Mouse (Mus musculus): Measurements from ENCODE around the gene Olfr2. TPM values are rescaled to one million over a fixed set of nuclear protein-coding genes. Genes with fewer than 3 reads are reported as not detected.
"Not testable (repeated sequence)": the region's sequence is repeated elsewhere in the genome, so short reads cannot be mapped to it uniquely, and the experiment has no call there.

The Olfr2 gene
- polyA plus RNA-seq, 1 experiment: not detected

DNA sequence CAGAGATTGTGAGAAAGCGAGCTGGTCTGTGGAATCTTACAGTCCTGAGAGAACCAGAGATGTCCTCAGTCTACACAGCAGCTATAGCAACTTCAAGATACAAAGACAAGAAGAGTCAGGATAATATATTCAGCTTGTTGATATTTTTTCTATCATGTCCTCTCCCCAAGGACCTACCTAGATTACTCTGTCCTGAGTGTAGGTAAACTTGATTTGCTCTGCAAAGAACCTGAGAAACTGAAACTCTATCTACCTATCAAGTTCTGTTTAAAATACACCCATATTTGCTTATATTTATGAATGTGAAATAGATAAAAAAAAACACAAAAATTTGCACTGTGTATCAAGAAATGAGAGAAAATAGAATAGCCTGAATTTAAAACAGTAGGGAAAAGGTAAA is 30.5 kb downstream of the Olfr2 start, which contains the start of gene Olfr711:
Olfr711 (minus strand) TSS at position 101 of the 400 bp plus-strand sequence.
- Histone ChIP-seq H3K4me1 (ENCODE audit: control insufficient read depth, insufficient read depth, low read length) (no peaks in the 10 kb centered on the region), H3K27ac (ENCODE audit: insufficient read depth, low read length) (no peak within 1 kb of the TSS), H3K4me3 (ENCODE audit: insufficient read depth, low read length) (no peak within 1 kb of the TSS)
- TF ChIP-seq POLR2A (IDR thresholded peaks at IDR 0.05; ENCODE audit: extremely low read depth, insufficient read depth, low read length) (no peak), CTCF (IDR thresholded peaks at IDR 0.05; ENCODE audit: extremely low read depth, insufficient read depth, low read length) (no peak)

- H3K27ac ChIP-seq (ENCODE audit: insufficient read depth, low read length); H3K4me1 ChIP-seq (ENCODE audit: control insufficient read depth, insufficient read depth, low read length); H3K4me3 ChIP-seq (ENCODE audit: insufficient read depth, low read length): not testable (repeated sequence)
Observed at GRCm38 (mm10) chr7:106967503-106967902, 38.4 kb downstream of the Olfr2 start.

GRCm38 (mm10) chr7:106963837-106964236 is 42.0 kb downstream of the Olfr2 start, which contains the start of gene Olfr6:
Gene Olfr6 (minus strand): TSS chr7:106963937.
- no peak within 1 kb of the TSS for H3K27ac ChIP-seq (ENCODE audit: insufficient read depth, low read length)
- no peak for TF ChIP-seq CTCF (IDR thresholded peaks at IDR 0.05; ENCODE audit: extremely low read depth, insufficient read depth, low read length)
- no peak for TF ChIP-seq POLR2A (IDR thresholded peaks at IDR 0.05; ENCODE audit: extremely low read depth, insufficient read depth, low read length)

DNA sequence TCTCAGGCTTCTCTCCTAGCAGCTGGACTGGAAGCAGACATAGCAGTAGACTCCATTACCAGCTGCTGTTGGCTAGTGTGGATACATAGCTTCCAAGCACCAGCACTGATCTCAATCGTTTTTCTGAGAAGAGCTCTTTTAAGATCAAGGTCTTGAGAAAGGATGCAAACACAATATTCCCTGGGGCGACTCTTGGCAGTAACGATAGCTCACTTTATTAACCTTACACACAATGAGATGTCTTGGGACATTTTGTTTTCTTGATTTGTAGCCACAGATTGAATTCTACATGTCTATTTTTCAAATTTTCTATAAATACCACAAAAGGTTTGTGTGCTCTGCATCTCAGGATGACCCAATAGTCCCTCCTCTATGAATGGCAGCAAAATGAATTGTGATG is 57.7 kb downstream of the Olfr2 start, which contains the start of gene Olfr710:
Olfr710 (minus strand) TSS at position 101 of the 400 bp plus-strand sequence.
- Histone ChIP-seq H3K4me3 (ENCODE audit: insufficient read depth, low read length) (no peak within 1 kb of the TSS), H3K27ac (ENCODE audit: insufficient read depth, low read length) (no peak within 1 kb of the TSS), H3K4me1 (ENCODE audit: control insufficient read depth, insufficient read depth, low read length) (no peaks in the 10 kb centered on the region)
- TF ChIP-seq POLR2A (IDR thresholded peaks at IDR 0.05; ENCODE audit: extremely low read depth, insufficient read depth, low read length): no peak
- no peak for TF ChIP-seq CTCF (IDR thresholded peaks at IDR 0.05; ENCODE audit: extremely low read depth, insufficient read depth, low read length)

More at GRCm38 (mm10) chr7:106963837-106964236, 42.0 kb downstream of the Olfr2 start, which contains the start of gene Olfr6:
- H3K4me3 ChIP-seq (ENCODE audit: insufficient read depth, low read length): no peak within 1 kb of the TSS
- H3K4me1 ChIP-seq (ENCODE audit: control insufficient read depth, insufficient read depth, low read length): no peaks in the 10 kb centered on the region

Other genes starting within 250 kb of the Olfr2 start
- not detected in 2 replicates for gene Olfr699, start 212.9 kb downstream of the Olfr2 start, polyA plus RNA-seq (2012; rRNA removed)
- gene Olfr700, start 197.2 kb downstream of the Olfr2 start, polyA plus RNA-seq (2012; rRNA removed): not detected in 2 replicates
- not detected in 2 replicates for gene Olfr701, start 191.9 kb downstream of the Olfr2 start, polyA plus RNA-seq (2012; rRNA removed)
- gene Olfr702, start 172.2 kb downstream of the Olfr2 start, polyA plus RNA-seq (2012; rRNA removed): not detected in 2 replicates
- gene Olfr703, start 162.7 kb downstream of the Olfr2 start, polyA plus RNA-seq (2012; rRNA removed): not detected in 2 replicates
- gene Olfr704, start 142.9 kb downstream of the Olfr2 start, polyA plus RNA-seq (2012; rRNA removed): not detected in 2 replicates
- gene Olfr705, start 129.2 kb downstream of the Olfr2 start, polyA plus RNA-seq (2012; rRNA removed): not detected in 2 replicates
- not detected in 2 replicates for gene Olfr706, start 117.9 kb downstream of the Olfr2 start, polyA plus RNA-seq (2012; rRNA removed)
- gene Olfr707, start 104.8 kb downstream of the Olfr2 start, polyA plus RNA-seq (2012; rRNA removed): not detected in 2 replicates
- not detected in 2 replicates for gene Olfr1532-ps1, start 98.1 kb downstream of the Olfr2 start, polyA plus RNA-seq (2012; rRNA removed)
- not detected in 2 replicates for gene Olfr709-ps1, start 73.9 kb downstream of the Olfr2 start, polyA plus RNA-seq (2012; rRNA removed)
- gene Olfr710, start 57.8 kb downstream of the Olfr2 start, polyA plus RNA-seq (2012; rRNA removed): not detected in 2 replicates
- not detected in 2 replicates for gene Olfr6, start 42.1 kb downstream of the Olfr2 start, polyA plus RNA-seq (2012; rRNA removed)
- not detected in 2 replicates for gene Olfr711, start 30.6 kb downstream of the Olfr2 start, polyA plus RNA-seq (2012; rRNA removed)
- gene Olfr713, start 25.1 kb upstream of the Olfr2 start, polyA plus RNA-seq (2012; rRNA removed): not detected in 2 replicates
- gene Olfr714, start 64.9 kb upstream of the Olfr2 start, polyA plus RNA-seq (2012; rRNA removed): not detected in 2 replicates
- gene Olfr17, start 87.1 kb upstream of the Olfr2 start, polyA plus RNA-seq (2012; rRNA removed): not detected in 2 replicates
- not detected in 2 replicates for gene Olfr715b, start 104.3 kb upstream of the Olfr2 start, polyA plus RNA-seq (2012; rRNA removed)
- not detected in 2 replicates for gene Olfr715, start 125.0 kb upstream of the Olfr2 start, polyA plus RNA-seq (2012; rRNA removed)
- gene Olfr716, start 132.3 kb upstream of the Olfr2 start, polyA plus RNA-seq (2012; rRNA removed): not detected in 2 replicates
- not detected in 2 replicates for gene Nlrp14, start 160.9 kb upstream of the Olfr2 start, polyA plus RNA-seq (2012; rRNA removed)
- gene Rbmxl2, start 203.4 kb upstream of the Olfr2 start, polyA plus RNA-seq (2012; rRNA removed): not detected in 2 replicates